Mouse (Mus musculus) Muller cell, postnatal 12 days (primary cell): Measurements from ENCODE around the gene Apon.
"Not testable (repeated sequence)": the region's sequence is repeated elsewhere in the genome, so short reads cannot be mapped to it uniquely, and the experiment has no call there.

ENCODE experiments used
- DNase-seq: peaks from one replicate; pipeline ENCODE4 v3.0.0-alpha.2; 2015; ENCODE audit errors: inconsistent ontology term

Gene Apon

GRCm38 (mm10) chr10:128253677-128254255 is at the start of gene Apon:
Apon (plus strand) TSS chr10:128254096.
- DNase-seq, result no peak

- no peak for DNase-seq
Measured at GRCm38 (mm10) chr10:128204941-128205340, 49.0 kb upstream of the Apon start.

- DNase-seq, result peak; percentile 39
Measured at GRCm38 (mm10) chr10:128208326-128208725, 45.6 kb upstream of the Apon start.

GRCm38 (mm10) chr10:128209311-128210009 is 44.4 kb upstream of the Apon start:
- DNase-seq, result no peak

GRCm38 (mm10) chr10:128210131-128210530 is 43.8 kb upstream of the Apon start:
- no peak for DNase-seq

GRCm38 (mm10) chr10:128210954-128211353 is 42.9 kb upstream of the Apon start:
- DNase-seq, result no peak

- DNase-seq, result peak; percentile 92
Measured at GRCm38 (mm10) chr10:128211390-128212108, 42.3 kb upstream of the Apon start, which contains the start of gene Spryd4. Spryd4 (minus strand) TSS chr10:128211807.

GRCm38 (mm10) chr10:128212148-128212547 is 41.7 kb upstream of the Apon start:
- DNase-seq, result no peak

- peak; percentile 77 for DNase-seq
Measured at GRCm38 (mm10) chr10:128212871-128213323, 41.0 kb upstream of the Apon start.

- DNase-seq, result not testable (repeated sequence)
Measured at GRCm38 (mm10) chr10:128214112-128214511, 39.8 kb upstream of the Apon start.

GRCm38 (mm10) chr10:128214981-128215380 is 38.9 kb upstream of the Apon start:
- DNase-seq, result no peak

- no peak for DNase-seq
Measured at GRCm38 (mm10) chr10:128218387-128219117, 35.3 kb upstream of the Apon start.

GRCm38 (mm10) chr10:128221533-128222286 is 32.2 kb upstream of the Apon start:
- DNase-seq, result no peak

GRCm38 (mm10) chr10:128225064-128225463 is 28.8 kb upstream of the Apon start:
- no peak for DNase-seq

GRCm38 (mm10) chr10:128225538-128225937 is 28.4 kb upstream of the Apon start, which contains the start of gene Mip:
Mip (plus strand) TSS chr10:128225838.
- no peak for DNase-seq

GRCm38 (mm10) chr10:128227592-128227991 is 26.3 kb upstream of the Apon start:
- no peak for DNase-seq

- DNase-seq, result no peak
Measured at GRCm38 (mm10) chr10:128228009-128228408, 25.9 kb upstream of the Apon start.

GRCm38 (mm10) chr10:128230582-128230981 is 23.3 kb upstream of the Apon start:
- no peak for DNase-seq

GRCm38 (mm10) chr10:128231146-128231545 is 22.8 kb upstream of the Apon start:
- no peak for DNase-seq

GRCm38 (mm10) chr10:128231697-128232419 is 22.0 kb upstream of the Apon start, which contains the start of gene Timeless:
Timeless (plus strand) TSS chr10:128232065.
- DNase-seq, result peak; percentile 90
